Mouse (Mus musculus): ENCODE data around the gene Nln.

The Nln gene

DNA sequence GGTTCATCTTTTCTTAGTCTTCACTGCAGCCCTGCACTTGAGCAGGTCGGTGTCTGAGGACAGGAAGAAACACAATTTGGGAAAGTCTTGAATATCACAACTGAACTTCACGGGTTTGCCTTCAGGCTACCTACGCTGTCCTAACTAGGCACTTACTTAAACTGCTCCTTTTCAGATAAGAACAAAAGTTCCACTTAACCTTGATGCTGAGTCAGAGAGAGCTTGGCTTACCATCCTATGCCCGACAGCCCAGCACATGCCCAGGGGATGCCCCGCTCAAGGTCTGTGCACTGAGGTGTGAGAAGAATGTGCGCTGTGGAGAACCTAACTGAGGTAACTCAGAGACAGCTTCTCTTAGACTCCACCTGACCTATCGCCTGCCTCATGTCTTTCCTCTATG lies 67.9 kb downstream of the Nln start:
- no peak for DNase-seq (ENCODE audit: low spot score)

GRCm38 (mm10) chr13:104040950-104041349 lies 68.5 kb downstream of the Nln start:
- no peak for DNase-seq (ENCODE audit: low spot score)

DNA sequence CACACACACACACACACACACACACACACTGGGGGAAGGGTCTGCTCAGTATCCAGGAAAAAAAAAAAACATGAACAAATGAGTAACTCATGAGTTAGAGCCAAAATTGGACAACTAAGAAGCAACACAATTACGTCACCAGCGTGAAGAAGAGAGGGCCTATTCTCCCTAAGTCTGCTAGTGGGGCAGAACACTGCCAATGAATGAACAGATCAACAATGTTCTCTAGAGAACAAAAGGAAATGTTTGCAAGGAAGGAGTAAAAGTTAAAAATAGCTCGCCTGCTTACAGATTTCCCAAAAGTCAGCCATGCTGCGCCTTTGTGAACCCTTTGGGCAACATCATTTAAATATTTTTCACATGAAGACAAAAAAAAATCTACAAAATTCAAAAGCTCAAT lies 69.6 kb downstream of the Nln start:
- no peak for DNase-seq (ENCODE audit: low spot score)

DNA sequence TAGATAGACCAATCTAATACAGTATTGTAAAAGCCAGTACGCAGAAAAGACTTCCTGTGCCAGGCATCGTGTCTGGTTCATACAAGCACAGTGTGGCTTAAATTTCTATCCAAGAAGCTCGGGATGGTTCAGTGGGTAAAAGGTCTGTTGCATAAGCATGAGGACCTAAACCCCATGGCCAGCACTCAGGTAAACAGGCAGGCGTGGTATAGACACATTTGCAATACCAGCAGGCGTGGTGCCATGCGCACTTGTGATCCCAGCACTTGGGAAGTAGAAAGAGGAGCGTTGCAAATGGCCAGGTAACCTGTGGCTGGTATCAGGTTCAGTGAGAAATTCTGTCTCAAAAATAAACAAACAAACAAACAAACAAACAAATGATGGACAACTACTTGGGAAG lies 70.5 kb downstream of the Nln start:
- DNase-seq (ENCODE audit: low spot score), result no peak

GRCm38 (mm10) chr13:104038358-104038757 lies 71.1 kb downstream of the Nln start:
- DNase-seq (ENCODE audit: low spot score), result no peak

DNA sequence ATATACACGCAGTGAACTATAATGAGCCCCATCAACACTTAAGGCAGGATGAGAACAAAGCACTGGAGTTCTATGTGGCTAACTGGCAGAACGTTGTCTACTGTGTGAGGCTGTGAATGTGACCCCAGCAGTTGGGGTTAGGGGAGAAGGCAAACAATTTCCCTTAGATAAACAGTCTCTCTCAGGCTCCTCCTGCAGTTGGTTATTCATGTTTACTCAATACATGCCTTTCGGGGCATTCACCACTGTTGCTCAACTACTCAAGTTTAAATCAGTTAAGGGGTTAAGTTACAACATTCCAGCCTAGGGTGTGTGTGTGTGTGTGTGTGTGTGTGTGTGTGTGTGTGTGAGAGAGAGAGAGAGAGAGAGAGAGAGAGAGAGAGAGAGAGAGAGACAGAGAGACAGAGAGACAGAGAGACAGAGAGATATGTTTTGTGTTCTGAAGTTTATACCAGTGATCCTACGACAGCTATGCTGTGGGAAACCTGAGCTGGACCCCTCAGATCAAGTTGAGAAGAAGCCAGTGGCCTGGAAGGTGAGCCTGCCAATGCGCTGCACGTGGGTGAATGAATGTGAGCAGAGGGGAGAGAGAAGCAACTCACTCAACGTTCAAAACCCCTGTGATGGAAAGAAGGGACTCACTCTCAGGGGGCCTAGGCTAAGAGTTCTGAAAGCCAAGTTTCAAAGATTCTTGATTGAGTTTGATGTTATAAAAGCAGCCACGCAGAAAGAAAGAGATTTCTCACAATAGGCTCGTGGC lies 71.7 kb downstream of the Nln start:
- DNase-seq (ENCODE audit: low spot score), result peak; percentile 53

DNA sequence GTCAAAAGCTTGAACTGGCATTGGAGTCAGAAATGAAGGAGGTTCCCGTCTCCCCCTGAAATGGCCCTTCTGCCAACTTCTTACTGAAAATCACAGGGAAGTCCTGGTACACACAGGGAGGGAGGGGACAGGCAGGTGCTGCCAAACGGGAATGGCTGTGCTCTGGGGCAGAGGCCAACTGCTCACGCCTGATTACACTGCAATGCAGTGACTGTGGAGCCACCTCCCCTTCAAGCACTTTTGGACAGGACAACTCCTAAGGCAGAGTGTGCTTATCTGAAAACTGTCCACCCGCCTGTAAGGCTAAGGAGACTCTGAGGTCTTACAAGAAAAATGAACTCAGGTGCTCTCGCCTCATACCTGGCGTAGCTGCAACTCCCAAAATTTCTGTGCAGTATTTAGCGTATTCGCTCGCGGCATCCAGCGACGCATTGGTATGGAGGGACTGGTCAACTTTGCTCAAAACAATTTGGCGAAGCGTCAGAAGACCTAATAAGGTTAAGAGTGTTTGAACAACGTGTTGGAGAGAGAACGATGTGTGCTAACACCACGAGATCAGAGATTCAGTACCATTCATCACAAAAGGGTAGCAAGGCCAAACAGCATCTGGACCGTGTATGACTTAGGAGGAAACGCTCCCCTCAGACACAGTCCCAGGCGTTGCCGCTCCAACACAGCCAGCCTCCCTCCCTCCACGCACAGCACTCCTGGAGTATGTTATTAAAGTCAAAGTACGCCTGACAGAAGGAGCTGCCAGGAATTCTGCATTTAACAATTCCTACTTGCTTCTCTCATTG lies 72.7 kb downstream of the Nln start:
- peak; percentile 78 for DNase-seq (ENCODE audit: low spot score)

DNA sequence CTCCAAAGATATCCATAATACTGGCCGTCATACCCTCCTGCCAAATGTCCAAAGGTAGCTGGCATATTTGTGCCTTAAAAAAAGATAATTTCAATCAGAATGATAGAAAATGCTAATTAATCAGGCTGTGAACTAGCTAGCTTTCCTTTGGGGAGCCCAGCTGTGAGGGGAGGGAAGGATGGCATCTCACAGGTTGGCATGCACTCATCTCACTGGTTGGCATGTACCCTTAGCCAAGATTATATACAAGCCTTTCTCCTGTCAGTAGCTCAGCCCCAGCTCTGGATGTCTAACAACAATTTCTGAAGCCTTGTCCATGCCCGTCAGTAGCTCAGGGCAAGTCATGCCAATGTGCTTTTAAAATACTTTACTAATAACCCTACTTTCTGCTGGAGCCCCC lies 73.8 kb downstream of the Nln start:
- DNase-seq (ENCODE audit: low spot score), result no peak

DNA sequence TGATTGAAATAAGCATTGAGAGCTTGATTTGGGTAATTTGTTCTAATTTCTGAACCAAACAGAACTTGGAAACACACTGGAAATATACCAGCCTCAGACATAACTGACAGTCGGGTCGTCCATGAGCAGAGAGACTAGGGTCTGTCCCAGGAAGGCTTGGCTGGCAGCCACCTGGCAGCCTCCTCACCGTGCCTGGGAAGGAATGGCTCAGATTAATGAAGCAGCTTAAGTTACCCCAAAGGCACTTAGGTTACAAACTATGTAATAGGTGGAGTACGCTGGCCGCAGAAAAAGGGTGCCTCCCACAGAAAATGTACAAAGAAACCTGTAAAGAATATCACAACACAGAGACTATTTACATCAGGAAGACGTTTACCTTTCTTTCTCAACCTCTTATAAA lies 74.6 kb downstream of the Nln start:
- no peak for DNase-seq (ENCODE audit: low spot score)

DNA sequence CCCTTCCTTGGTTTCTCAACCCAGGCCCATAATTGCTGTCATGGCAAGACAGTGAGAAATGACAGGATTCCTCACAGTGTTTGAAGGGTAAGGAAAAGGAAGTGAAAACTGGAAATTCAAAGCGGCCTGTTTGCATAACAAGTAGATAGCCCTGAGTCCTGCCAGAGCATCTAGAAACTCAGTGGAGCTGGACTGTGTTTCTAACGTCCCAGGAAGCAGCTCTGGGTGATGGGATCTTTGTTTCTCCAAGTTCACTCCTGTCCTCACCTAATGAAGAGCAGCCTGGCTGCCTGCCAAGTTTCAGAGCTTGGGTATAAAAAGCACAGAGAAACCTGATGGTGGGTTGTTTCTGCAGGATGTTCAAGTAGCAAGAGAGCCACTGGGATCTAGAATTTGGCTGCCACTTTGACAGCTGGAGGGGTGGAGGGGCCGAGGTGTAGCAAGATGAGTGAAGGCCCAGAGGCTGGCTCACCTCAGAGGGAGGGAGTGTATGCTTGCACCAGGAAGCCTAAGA lies 76.7 kb downstream of the Nln start:
- no peak for DNase-seq (ENCODE audit: low spot score)

- DNase-seq (ENCODE audit: low spot score), result no peak
Observed at GRCm38 (mm10) chr13:104031821-104032331, 77.5 kb downstream of the Nln start.

- DNase-seq (ENCODE audit: low spot score), result no peak
Observed at GRCm38 (mm10) chr13:104030956-104031355, 78.5 kb downstream of the Nln start.

GRCm38 (mm10) chr13:104029511-104029910 lies 79.9 kb downstream of the Nln start:
- no peak for DNase-seq (ENCODE audit: low spot score)

DNA sequence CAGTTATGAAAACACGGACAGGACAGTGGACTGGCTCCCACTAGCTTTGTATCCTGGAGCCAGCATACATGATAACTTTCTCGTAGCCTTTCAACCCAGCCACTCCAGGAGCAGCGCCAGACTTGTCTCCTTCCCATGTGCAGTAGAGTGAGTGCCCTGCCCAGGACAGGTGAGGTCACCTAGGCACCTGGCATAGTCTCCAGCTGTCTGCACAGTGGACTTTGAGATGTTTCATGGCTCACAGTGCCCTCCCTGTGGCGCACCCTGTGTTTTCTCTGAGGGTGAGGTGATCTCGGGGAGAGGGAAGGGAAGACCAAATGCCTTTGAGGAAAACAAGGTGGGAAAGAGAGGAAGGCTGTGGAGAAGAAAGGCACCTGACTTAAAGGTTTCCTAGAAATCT lies 80.3 kb downstream of the Nln start:
- no peak for DNase-seq (ENCODE audit: low spot score)

- DNase-seq (ENCODE audit: low spot score), result no peak
Observed at GRCm38 (mm10) chr13:104026525-104026924, 82.9 kb downstream of the Nln start.

GRCm38 (mm10) chr13:104025710-104025995 lies 83.8 kb downstream of the Nln start:
- DNase-seq (ENCODE audit: low spot score), result no peak

- DNase-seq (ENCODE audit: low spot score), result no peak
Observed at GRCm38 (mm10) chr13:104024856-104025709, 84.3 kb downstream of the Nln start.

DNA sequence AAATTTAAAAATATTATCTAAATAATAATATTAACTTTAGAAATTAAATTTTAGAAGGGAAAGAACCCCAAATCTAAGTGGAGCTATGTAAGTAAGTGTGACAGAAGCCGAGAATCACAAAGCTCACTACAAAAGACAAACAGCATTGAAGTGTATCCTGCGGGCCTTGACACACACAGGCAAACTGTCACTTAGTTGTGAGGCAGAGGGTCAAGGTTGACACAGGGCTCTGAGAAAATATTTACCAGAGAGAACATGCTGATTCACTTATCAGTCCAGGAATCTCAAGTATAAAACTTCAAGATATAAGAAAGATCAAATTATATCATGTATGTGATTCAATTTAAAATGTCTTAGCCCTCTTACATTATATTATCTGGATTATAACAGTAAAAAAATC lies 85.1 kb downstream of the Nln start:
- no peak for DNase-seq (ENCODE audit: low spot score)

- no peak for DNase-seq (ENCODE audit: low spot score)
Observed at GRCm38 (mm10) chr13:104023356-104023911, 86.0 kb downstream of the Nln start.

DNA sequence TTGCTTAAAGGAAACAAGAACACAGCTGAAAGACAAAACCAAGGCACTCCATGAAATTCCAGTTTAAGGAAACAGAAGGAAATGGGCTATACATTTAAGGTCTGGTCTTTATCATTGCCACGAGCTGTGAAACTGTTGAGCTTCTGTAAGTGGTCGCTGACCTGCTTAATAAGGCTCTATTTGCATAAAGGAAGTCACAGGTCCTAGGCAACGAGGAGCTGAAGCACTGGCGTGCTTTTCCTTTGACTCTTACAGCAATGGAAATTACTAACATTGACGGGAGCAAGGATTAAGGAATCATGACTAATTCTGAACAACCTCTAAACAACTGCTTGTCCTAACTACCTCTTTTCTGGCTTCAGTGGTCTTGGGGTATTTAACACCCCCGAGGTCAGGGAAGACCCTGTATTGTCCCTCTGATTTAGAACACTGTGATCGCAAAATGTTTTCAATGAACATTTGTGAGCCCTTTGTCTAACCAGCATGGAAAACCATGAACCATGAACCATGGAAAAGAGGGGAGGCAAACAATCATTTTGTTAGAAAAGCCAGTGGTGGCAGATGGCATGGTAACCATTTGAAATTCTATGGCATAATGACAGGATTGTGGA lies 90.8 kb downstream of the Nln start:
- no peak for DNase-seq (ENCODE audit: low spot score)

DNA sequence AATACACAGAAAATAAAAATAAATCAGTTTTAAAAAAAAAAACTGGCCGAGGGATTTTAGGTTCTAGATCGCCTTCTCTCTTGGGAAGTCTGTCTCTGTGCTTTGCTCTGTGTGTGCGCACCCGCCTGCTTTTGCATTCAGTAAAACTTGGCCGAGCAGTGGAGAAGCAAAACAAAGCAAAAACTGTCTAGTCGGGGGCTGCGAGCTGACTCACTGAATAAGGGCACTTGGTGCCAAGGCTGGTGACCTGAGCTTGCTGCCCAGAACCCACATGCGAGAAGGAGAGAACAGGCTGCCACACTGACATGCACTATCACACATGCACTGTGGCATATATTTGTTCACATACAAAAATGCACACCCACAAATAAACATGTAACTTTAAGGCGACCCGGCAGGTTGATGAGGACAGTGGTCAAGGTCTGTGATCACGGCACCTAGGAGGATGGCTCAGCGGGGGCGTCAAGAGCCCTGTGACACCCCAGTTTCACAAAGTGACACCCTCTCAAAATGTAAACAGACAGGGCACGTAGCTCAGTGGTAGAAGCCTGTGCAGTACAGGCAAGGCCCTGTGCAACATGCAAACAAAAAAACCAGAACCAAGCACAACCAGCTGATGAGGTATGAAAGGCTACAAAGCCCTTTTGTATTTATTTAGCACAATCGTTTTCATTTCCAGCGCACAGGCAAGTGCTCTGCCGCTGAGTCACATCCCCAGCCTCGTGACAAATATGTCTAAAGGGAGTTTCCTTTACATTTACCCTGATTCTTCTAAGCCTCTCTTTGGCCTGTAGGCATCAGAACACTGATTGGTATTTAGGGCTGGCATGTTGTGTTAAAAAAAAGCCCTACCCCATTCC lies 93.9 kb downstream of the Nln start:
- DNase-seq (ENCODE audit: low spot score), result no peak
